Mouse (Mus musculus) left cerebral cortex, postnatal 10 days (tissue): ENCODE results near the gene Rab1a. TPM values are rescaled to one million over a fixed set of nuclear protein-coding genes. Genes with fewer than 3 reads are reported as not detected.

ENCODE experiments used
- DNase-seq, 2 experiments: peaks; one replicate each; pipeline ENCODE4 v3.0.0; 2021 to 2022; ENCODE audit warnings: low spot score in 2 of 2, mixed read lengths in 1 of 2; ENCODE audit errors: extremely low spot score in 1 of 2
- intact Hi-C: fragments of 180-260 bp; cut with DNase I; formaldehyde crosslinking; loops from one replicate; pipeline ENCODE4 v1.15.1; 2025
- total RNA-seq, 2 experiments: library from RNA; stranded (reverse); gene quantifications; 2 replicates each; pipeline ENCODE4 v1.2.3; 2021

Rab1a gene
- total RNA-seq, 2 experiments from 2014 or later, result 223 to 228 TPM

DNA sequence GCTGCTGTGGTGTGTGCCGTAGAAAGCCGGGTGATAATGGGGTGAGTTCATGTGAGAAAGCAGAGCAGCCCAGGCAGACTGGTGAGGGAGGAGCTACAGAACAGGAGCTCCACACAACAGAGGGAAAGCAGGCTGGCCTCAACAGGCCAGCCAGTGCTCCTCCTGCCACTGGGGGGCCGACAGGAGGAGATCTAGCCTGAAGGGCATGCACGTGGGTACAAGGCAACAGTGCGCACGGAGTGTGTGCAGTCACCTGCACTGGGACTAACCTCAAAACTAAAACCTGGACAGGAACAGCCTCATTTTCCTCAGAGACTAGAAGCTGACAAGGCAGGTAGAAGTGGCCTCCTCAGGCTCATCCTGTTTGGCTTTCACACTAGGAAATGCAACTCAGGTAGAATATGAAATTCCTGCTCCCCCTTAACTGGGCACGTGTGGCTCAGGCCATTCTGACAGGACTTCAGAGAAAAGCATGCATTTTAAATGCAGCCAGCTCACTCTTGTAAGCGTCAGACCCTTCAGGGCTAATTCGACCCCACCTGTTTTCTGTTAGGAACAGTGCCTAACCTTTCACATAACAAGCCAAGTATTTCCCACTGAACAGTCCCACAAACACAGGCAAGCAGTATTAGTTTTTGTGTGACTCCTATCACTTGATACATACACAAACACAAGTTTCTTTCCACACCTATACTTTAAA is 42.1 kb downstream of the Rab1a start:
- no peak for DNase-seq
- intact Hi-C loops, result no loop called here

DNA sequence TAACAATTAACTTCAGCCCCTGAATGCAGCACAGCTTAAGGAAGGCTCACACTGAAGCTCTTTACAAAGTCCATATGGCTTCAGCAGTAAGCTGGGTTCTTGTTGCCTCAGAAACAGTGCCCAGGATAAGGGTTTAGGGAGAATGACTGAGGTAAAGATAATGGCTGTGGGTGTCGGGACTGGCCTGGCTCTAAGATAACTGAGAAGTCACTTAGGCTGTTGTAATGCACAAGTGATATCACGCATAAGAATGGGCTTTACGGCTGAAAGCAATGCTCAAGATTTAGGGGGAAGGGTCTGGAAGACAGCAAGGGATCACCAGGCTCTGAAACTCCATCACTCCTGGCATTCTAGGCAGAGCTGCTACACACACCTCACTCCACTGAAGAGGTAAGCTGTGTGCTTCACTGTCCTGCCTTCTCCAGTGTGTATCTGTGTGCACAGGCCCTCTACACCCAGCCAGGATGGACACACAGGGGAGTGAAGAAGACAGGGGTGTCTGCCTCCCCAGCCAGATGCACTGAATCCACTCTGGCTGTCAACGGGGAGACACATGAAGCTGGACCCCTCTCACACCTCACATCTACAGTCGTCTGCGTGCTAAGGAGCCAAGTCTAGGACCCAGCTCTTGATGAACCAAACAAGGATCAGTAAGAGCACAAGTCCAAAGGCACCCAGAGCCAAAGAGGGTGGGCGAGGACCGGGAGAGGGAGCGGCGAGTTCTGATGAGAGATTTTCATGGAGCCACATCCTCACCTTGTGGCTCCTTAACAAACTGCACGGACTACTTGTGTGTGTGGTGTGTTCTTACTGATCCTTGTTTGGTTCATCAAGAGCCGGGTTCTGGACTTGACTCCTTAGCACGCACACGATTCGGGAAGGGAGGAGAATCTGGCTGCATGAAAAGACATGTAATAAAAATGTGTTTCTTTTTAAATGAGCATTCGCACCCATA is 43.4 kb downstream of the Rab1a start:
- intact Hi-C loops, result loop anchor here (5.0 kb wide), 1 partner anchor 112 kb away; no protein-coding TSS in a partner anchor
- DNase-seq, result no peak

DNA sequence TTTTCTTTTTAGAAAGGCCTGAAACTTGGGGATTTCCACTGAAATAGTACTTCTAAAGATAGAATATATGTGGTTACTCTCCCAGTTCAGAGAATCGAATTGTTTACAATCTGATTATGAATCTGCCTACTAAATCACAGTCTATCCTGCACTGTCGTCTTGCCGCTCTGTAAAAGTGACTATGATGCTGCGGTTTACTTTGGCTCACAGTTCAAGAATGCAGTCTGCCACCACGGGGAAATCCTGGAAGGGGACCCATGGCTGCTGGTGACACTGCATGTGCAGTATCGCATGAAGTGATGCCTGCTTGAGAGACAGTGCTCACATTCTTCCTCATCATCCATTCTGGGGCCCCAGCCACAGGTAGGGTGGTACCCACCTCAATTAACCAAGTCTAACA is 44.1 kb downstream of the Rab1a start:
- DNase-seq, result no peak
- intact Hi-C loops, result loop anchor here (5.0 kb wide), 1 partner anchor 113 kb away; no protein-coding TSS in a partner anchor

DNA sequence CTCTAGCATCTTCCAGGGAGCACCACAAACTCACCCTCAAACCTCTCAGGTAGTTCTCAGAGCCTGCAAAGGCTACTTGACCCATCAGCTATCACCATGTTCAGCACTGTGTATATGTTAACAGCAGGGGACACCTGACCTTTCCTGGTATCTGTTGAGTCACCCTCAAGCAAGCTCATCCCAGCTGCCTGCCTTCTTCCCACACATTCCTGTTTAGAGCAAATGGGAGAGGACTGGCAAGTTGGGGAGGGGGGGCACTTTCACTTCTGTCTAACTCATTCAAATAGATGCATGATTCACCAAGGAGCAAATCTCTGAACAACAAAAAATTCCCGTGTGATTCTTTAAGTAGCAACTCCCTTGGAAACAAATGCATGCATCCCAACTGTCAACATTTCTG is 45.4 kb downstream of the Rab1a start:
- no peak for DNase-seq

DNA sequence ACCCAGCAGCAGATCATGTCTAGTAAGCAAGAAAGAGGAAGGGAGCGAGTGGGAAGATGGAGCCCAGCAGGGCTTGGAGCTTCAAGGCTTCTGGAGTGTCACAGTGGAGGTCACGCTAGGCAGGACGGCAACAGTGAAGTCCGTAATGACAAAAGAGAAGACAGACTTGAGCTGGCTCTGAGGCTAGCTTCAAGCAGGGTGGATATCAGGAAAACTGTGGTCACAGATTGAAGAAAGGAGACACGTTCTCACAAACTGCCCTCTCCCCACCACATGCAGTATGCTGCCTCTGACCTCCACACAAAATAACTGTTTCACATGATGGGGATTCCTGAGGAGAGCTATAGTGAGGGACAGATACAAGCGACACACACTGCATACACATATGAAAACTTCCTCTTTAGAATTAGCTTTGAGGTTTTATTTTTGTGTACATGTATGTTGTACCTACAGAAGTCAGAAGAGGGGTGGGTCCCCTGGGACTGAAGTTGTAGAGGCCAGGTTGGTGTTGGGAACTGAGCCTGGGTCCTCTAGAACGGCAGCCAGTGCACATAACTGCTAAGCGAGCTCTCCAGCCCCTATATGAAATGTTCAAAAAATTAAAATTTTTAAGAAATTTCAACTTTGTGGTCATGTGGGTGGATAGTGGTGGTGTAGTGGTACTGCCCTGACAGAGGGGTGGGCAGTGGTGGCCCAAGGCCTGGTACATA is 46.1 kb downstream of the Rab1a start:
- no peak for DNase-seq
- intact Hi-C loops, result loop anchor here (5.0 kb wide), 1 partner anchor 115 kb away; no protein-coding TSS in a partner anchor

More for the DNA sequence above, 45.4 kb downstream of the Rab1a start:
- intact Hi-C loops, result loop anchor here (5.0 kb wide), 1 partner anchor 114 kb away; no protein-coding TSS in a partner anchor

DNA sequence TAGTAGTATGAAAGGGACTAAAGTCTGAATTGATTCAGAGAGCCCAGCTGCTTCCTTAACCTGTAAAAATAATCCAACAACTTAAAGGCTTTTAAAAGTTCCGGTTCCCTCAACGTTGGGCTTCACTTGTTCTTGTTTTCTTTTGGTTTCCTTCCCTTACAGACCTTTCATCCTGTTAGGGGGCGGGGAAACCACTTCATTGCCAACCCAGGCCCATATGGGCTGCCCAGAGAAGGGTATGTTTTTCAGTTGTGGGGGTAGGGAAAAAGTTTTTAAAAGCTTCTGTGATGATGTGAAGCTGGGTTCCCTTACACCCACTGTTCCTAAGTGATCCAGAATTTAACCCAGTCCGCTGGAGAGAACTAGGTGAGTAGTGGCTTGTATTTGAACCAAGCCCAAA is 47.0 kb downstream of the Rab1a start:
- intact Hi-C loops, result loop anchor here (5.0 kb wide), 1 partner anchor 116 kb away; no protein-coding TSS in a partner anchor
- no peak for DNase-seq

DNA sequence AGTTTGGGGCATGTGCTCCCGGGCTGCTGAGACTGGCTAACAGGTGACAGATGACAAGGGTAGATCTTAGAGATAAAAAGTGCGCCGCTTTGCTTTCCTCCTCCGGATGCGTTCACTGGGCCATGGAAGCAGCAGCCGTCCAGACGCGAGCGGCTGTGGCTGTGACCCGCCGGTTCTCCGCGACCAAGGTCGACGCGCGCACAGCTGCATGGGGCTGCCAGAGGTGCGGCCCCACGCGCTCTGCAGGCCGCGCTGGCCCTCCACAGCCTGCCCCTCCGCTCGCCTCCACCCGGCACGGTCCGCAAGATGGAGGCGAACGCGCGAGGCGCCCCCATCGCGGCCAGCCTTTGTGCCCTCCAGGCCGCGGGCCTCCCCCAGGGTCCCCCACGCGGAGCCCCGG is 47.6 kb downstream of the Rab1a start:
- intact Hi-C loops, result loop anchor here (5.0 kb wide), 1 partner anchor 117 kb away; no protein-coding TSS in a partner anchor
- no peak for DNase-seq

DNA sequence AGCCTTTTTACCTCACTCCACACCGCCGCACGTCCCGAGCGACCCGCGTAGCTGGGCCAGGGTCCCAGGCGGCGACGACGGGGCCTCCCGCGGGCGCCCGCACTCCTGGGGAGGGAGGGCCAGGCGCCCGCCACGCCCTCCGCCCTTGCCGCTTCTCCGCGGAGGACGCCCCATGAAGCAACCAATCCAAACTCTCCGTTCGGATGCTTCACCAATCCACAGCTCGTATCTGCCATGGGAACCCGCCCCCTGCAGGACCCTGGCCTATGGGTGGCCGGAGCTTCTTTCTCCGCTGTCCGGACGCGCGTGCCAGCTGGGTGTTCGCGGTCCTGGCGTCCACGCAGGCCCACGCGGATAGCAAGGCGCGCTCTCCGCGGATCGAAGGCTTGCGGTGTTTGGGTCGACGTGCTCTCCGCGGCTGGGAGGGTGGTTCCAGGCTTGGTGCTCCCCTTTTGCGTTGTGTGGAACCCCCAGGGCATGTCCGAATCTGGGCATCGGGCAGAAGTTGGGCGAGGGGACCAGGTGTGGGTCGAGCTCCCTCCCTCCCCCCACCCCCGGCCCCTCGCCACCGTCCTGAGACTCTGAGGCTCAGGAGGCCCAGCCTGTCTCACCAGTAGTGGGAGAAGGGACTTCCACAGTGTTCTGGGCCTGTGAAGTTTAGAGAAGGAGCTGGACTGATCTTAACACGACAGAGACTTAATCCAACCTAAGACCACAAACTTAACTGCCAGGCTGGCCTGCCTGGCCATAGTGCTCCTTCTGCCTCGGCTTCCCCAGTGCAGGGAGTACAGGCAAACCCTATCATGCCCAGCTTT is 48.3 kb downstream of the Rab1a start, which contains the start of gene Cep68:
TSS of gene Cep68 (minus strand) at position 134 of the 815 bp plus-strand sequence.
- peak; percentile 96 to 98 for DNase-seq
- intact Hi-C loops, result loop anchor here (5.0 kb wide), 1 partner anchor 117 kb away; no protein-coding TSS in a partner anchor

DNA sequence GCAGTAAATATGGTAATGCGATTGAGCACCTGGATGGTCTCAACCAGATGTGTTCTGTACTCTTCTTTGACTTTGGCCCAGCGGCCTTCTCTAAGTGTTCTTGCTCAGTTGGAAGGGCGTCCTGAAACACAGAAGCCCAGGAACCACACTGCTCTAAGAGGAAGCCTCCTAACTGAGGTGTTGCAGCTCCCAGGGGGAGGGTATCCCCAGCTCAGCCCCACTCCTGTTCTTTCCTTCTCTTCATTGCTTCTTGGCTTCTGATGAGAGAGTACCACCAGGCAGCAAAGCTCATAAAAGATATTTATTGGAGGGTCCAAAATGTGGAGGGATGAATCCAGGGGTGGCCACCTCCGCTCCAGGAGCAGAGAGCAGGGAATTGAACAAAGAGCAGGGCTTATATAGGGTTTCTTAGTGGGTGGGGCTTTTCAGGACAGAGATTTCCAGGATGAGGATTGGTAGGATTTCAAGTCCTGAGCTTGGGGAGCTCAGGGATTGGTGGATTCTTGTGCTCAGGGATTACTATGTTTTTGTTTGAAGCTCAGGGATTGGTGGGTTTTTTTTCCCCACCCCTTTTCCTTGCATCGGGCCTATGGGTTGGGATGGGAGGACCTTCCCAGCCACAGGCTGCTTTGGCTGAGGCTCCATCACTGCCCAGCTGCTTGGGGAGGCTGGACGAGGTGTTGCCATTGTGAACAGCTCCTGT is 49.4 kb downstream of the Rab1a start:
- intact Hi-C loops, result no loop called here
- no peak for DNase-seq

DNA sequence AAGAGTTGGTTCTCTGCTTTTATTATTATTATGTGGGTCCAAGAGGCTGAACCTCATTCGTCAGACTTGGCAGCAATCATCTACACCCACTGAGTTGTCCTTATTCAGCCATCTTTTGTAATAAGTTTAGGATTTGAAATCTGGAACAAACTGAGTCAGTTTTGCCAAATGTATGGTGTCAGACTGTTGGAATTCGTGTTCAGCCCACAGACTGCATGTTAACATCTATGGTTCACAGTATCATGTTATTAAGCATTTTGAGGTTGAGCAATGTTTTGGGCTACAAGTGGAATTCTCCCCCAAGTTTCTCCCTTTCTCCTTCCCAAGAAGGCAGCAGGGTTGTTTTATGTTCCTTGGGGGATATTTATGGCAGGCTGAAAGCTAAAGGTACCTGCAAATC is 51.9 kb downstream of the Rab1a start:
- no peak for DNase-seq
- intact Hi-C loops, result no loop called here

DNA sequence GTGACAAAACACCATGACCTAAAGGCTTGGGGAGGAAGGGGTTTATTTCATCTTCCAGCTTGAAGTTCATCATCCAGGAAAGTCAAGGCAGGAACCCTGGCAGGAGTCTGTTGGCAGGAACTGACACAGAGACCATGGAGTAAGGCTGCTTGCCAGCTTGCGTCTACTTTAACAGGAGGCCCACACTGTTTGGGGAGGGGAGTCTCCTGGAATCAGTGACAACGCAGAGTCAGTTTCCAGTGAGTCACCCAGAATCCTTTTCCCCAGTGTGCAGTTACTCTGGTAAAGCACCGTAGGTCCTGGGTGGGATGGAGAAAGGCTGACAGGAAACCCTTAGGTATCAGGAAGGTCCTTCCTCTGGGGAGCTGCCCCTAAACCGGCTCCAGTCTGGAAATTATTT is 53.6 kb downstream of the Rab1a start:
- intact Hi-C loops, result no loop called here
- DNase-seq, result no peak

DNA sequence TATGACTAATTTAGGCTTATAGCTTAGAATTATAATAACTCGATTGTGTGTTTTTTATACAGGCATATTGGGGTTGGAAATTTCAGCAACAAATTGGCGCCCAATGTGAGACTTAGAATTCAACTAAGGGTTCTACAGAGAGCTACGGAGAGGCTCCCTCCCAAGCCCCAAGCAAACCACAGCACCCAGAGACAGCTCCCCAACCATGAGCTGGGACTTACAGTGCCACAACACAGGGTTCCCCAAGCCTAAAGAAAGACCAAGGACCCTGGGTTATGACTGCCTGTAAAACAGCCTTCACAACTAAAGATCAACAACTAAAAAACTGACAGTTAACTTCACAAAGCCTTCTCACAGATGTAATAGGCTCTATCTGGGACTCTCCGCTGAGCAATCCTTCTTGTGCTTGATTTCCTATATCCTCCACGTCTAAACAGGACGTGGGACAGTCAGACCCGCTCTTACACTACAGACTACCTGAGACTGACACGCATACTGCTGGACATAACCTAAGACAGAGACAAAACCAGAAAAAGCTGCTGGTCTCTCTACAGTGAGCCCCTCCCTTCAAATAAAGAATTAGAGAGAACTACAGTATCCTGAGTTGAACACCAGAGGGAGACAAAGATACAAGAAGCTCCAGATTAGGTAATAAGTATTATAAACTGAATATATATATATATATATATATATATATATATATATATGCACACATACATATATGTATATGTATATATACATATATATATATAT is 61.6 kb downstream of the Rab1a start:
- DNase-seq, result no peak
- intact Hi-C loops, result loop anchor here (2.0 to 5.0 kb wide), 2 partner anchors 69 to 140 kb away; partner anchors contain the start of gene Slc1a4

DNA sequence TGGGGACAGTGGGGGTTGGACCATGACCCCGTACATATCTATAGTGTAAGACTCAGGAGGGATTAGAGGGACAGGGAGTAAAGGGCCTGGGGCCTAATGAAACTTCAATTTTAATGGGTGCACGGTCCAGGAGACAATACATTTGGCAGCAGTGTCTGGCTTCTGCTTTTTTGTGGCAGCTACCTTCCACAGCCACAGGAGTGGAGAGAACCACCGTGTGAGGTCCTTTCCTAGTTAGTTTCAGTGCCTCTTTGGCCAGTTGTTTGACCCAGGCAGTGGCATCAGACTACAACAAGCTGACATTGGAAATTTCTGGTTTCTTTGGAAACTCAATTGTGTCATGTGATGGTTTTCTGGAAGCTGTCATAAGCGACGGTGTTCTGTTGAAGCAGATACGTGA is 68.7 kb downstream of the Rab1a start:
- DNase-seq, result no peak
- intact Hi-C loops, result no loop called here

DNA sequence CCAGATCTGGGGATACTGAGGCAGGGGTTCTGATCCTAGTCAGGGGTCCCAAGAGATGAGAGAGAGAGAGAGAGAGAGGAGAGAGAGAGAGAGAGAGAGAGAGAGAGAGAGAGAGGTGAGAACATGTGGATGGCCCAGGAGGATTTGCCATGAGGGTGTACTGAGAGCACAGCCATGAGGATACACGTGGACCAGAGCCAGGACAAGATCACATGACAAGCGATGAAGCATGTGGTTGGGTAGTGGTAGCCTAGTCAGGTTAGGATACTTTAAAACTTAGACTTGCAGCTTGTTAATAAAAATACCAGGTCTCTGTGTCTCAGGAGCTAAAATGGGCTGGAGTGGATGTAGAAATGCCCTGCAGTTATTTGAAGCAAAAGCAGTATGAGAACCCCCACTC is 74.7 kb downstream of the Rab1a start:
- DNase-seq, result no peak
- intact Hi-C loops, result no loop called here
